Mouse (Mus musculus) MN1 (cell line): ENCODE results near the gene Zfp963.

ENCODE experiments used
- DNase-seq: peaks from one replicate; pipeline ENCODE4 v3.0.0-alpha.2; 2016; ENCODE audit warnings: low spot score

The Zfp963 gene

GRCm38 (mm10) chr8:69749544-69750454 is at the start of gene Zfp963:
Gene Zfp963, minus strand, starts transcription at chr8:69749970.
- DNase-seq: peak; percentile 97

DNA sequence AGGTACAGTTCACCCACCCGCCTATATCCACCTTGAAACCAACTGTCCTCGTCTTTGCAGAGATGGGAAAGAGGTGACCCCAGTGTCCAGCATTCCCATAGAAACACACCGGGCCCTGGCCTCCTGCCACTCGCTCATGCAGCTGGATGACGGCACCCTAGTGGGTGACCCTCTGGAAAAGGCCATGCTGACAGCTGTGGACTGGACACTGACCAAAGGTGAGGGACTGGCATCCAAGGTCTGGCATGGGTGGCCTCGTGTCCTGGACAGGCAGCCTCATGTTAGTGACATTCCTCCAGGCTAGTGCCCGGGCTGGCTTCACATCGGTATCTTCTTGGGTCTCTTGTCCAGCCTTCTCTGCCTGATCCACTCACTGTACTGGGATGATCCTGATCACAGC is 49.5 kb upstream of the Zfp963 start:
- DNase-seq: no peak

DNA sequence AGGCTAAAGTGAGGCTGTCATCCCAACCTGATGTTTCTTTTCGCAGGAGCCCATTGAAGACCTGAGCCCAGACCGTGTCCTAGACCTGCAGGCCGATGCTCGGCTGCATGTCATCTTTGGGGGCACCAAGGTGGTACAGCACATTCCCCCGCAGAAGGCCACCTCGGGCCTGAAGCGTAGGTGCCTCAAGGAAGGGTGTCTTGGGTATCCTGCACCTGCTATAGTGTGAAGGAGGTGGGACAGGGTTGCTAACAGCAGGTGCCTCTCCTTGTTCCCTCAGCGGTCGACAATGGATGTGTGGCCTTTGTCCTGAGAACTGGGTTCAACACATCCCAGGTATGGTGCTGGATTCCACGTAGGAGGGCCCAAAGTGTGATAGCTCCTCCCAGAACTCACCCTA is 47.9 kb upstream of the Zfp963 start:
- no peak for DNase-seq

- DNase-seq: no peak
These were observed 47.1 kb upstream of the Zfp963 start for GRCm38 (mm10) chr8:69796721-69797345.

- no peak for DNase-seq
These were observed 45.1 kb upstream of the Zfp963 start for GRCm38 (mm10) chr8:69794901-69795300.

- no peak for DNase-seq
These were observed 44.3 kb upstream of the Zfp963 start for GRCm38 (mm10) chr8:69794096-69794495.

- DNase-seq: no peak
These were observed 43.9 kb upstream of the Zfp963 start for GRCm38 (mm10) chr8:69793666-69794065.

DNA sequence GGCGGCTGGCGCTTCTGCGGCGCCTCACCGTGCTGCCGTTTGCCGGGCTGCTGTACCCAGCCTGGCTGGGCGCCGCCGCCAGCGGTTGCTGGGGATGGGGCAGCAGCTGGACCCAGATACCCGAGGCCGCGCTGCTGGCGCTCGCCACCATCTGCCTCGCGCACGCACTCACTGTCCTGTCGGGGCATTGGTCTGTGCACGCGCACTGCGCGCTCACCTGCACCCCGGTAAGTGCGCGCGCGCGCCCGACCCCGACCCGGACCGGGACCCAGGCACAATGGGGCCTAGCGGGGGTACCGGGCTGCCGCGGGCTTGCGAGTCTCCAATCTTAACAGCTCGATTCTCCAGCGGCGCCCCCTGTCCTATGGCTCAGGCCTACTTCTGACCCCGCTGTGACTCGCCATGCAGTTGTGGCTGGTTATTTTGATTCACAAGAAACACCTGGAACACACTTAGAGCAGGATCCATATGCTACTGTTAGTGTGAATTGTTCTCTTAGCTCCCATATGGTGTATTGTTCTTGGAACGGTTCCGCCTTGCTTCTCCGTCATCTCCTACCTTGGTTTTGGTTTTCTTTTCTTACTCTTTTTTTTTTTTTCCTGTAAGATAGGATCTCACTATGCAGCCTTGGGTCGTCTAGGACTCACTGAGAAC is 41.8 kb upstream of the Zfp963 start:
- DNase-seq: peak; percentile 51

- peak; percentile 92 for DNase-seq
These were observed 41.1 kb upstream of the Zfp963 start, which contains the start of the genes Atp13a1 and Zfp866 for GRCm38 (mm10) chr8:69790773-69791367. Gene Atp13a1, plus strand, starts transcription at chr8:69791163. Gene Zfp866, minus strand, starts transcription at chr8:69791178.

GRCm38 (mm10) chr8:69790364-69790763 is 40.6 kb upstream of the Zfp963 start:
- no peak for DNase-seq

- DNase-seq: no peak
These were observed 40.0 kb upstream of the Zfp963 start for GRCm38 (mm10) chr8:69789731-69790130.

- no peak for DNase-seq
These were observed 39.3 kb upstream of the Zfp963 start for GRCm38 (mm10) chr8:69789105-69789504.

GRCm38 (mm10) chr8:69777111-69777510 is 27.3 kb upstream of the Zfp963 start:
- no peak for DNase-seq

DNA sequence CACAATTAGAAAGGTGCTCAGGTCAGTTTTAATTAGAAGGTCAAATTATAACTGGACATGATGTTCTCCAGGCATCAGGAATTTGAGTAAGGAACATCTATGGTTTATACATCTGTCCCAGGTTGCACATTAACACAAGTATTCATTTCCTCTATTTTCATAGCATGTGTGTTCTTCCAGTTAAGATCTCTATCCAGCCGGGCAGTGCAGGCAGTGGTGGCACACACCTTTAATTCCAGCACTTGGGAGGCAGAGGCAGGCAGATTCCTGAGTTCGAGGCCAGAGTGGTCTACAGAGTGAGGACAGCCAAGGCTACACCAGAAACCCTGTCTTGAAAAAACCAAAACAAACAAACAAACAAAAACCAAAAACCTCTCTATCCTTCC is 25.4 kb upstream of the Zfp963 start:
- no peak for DNase-seq

GRCm38 (mm10) chr8:69774503-69775148 is 24.9 kb upstream of the Zfp963 start, which contains the start of gene Gm20422:
Gene Gm20422, minus strand, starts transcription at chr8:69774886.
- DNase-seq: peak; percentile 99

GRCm38 (mm10) chr8:69772106-69772505 is 22.3 kb upstream of the Zfp963 start:
- DNase-seq: no peak

- no peak for DNase-seq
These were observed 21.5 kb upstream of the Zfp963 start for GRCm38 (mm10) chr8:69771221-69771620.

- no peak for DNase-seq
These were observed 12.2 kb upstream of the Zfp963 start for GRCm38 (mm10) chr8:69761814-69762445.

- no peak for DNase-seq
These were observed 8.5 kb upstream of the Zfp963 start for GRCm38 (mm10) chr8:69758316-69758715.

GRCm38 (mm10) chr8:69752437-69752836 is 2.7 kb upstream of the Zfp963 start:
- no peak for DNase-seq

DNA sequence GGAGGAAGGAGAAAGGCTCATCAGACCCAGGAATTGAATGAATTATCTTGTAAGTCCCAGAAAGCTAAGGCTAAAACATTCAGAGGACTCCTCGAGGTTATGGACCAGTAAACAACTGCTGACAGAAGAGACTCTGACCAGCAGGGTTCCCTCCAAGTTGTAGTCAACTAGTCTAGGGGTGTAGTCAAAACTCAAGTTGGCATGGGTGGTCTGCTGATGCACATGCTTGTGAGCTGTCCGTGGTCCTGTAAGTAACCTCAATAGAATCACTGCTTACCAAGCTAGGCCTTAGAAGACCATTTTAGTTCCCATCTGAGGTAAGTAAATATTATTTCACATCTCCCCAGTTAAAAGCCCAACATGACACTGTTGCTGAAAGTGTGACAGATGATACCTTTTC is 8.5 kb downstream of the Zfp963 start:
- DNase-seq: no peak
